Mouse (Mus musculus): Measurements from ENCODE around the gene Msh3. TPM values are rescaled to one million over a fixed set of nuclear protein-coding genes. Genes with fewer than 3 reads are reported as not detected.

The Msh3 gene
- polyA plus RNA-seq, 1 experiment from 2014 or later: 30.9 TPM

GRCm38 (mm10) chr13:92365312-92365711 is 10.5 kb upstream of the Msh3 start:
- WGBS: 71% methylated on average over 4 of the region's 4 CpGs
- Histone ChIP-seq H3K27ac (ENCODE audit: low read length) (no peak overlapping the region), H3K9me3 (ENCODE audit: control insufficient read depth, low read depth, low read length) (no peaks in the 10 kb centered on the region), H3K36me3 (ENCODE audit: control insufficient read depth, insufficient read depth, low read length) (peaks cover 14% of the 10 kb centered on the region; the same call in 1 of the 2 replicates), H3K4me1 (ENCODE audit: control insufficient read depth, insufficient read depth, low read length) (no peaks in the 10 kb centered on the region), H3K27me3 (ENCODE audit: control insufficient read depth, insufficient read depth, low read length) (no peaks in the 10 kb centered on the region), H3K9ac (replicated peaks; ENCODE audit: low read depth, low read length) (no peak overlapping the region), H3K4me3 (ENCODE audit: low read depth, low read length) (no peak overlapping the region), H3K4me2 (replicated peaks; ENCODE audit: low read depth, low read length) (no peak overlapping the region)
- ATAC-seq (ENCODE audit: insufficient number of reproducible peaks, insufficient read depth, low FRiP score, low read depth): no peak

- Histone ChIP-seq H3K36me3 (ENCODE audit: control insufficient read depth, insufficient read depth, low read length) (peaks cover 4% of the 10 kb centered on the region; the same call in 1 of the 2 replicates), H3K9me3 (ENCODE audit: control insufficient read depth, low read depth, low read length) (no peaks in the 10 kb centered on the region), H3K4me3 (ENCODE audit: low read depth, low read length) (no peak overlapping the region), H3K27me3 (ENCODE audit: control insufficient read depth, insufficient read depth, low read length) (no peaks in the 10 kb centered on the region), H3K4me1 (ENCODE audit: control insufficient read depth, insufficient read depth, low read length) (no peaks in the 10 kb centered on the region), H3K9ac (replicated peaks; ENCODE audit: low read depth, low read length) (no peak overlapping the region), H3K4me2 (replicated peaks; ENCODE audit: low read depth, low read length) (no peak overlapping the region), H3K27ac (ENCODE audit: low read length) (no peak overlapping the region)
- WGBS: 76% methylated on average over 2 of the region's 2 CpGs
- ATAC-seq (ENCODE audit: insufficient number of reproducible peaks, insufficient read depth, low FRiP score, low read depth): no peak
Observed at GRCm38 (mm10) chr13:92361609-92362008, 6.8 kb upstream of the Msh3 start.

- WGBS: 52% methylated on average over 2 of the region's 2 CpGs
Observed at GRCm38 (mm10) chr13:92357644-92358043, 2.8 kb upstream of the Msh3 start.

GRCm38 (mm10) chr13:92356376-92356775 is 1.6 kb upstream of the Msh3 start:
- no peak for ATAC-seq (ENCODE audit: insufficient number of reproducible peaks, insufficient read depth, low FRiP score, low read depth)
- H3K4me2 ChIP-seq (replicated peaks; ENCODE audit: low read depth, low read length): peak overlapping the region; percentile 93
- H3K4me1 ChIP-seq (ENCODE audit: control insufficient read depth, insufficient read depth, low read length): 0 out of 2 replicates have a peak, but pooled peaks cover 4% of the 10 kb centered on the region
- H3K27ac ChIP-seq (ENCODE audit: low read length): no peak overlapping the region
- H3K27me3 ChIP-seq (ENCODE audit: control insufficient read depth, insufficient read depth, low read length): no peaks in the 10 kb centered on the region
- H3K9me3 ChIP-seq (ENCODE audit: control insufficient read depth, low read depth, low read length): no peaks in the 10 kb centered on the region
- H3K4me3 ChIP-seq (ENCODE audit: low read depth, low read length): peak overlapping the region; percentile 70
- WGBS: 73% methylated on average over 7 of the region's 7 CpGs
- no peak overlapping the region; the same call in 1 of the 2 replicates for H3K9ac ChIP-seq (replicated peaks; ENCODE audit: low read depth, low read length)
- H3K36me3 ChIP-seq (ENCODE audit: control insufficient read depth, insufficient read depth, low read length): peaks cover 4% of the 10 kb centered on the region; the same call in 1 of the 2 replicates

More at GRCm38 (mm10) chr13:92357644-92358043, 2.8 kb upstream of the Msh3 start:
- H3K27ac ChIP-seq (ENCODE audit: low read length): no peak overlapping the region
- no peaks in the 10 kb centered on the region for H3K9me3 ChIP-seq (ENCODE audit: control insufficient read depth, low read depth, low read length)
- no peak overlapping the region for H3K4me3 ChIP-seq (ENCODE audit: low read depth, low read length)
- no peaks in the 10 kb centered on the region for H3K27me3 ChIP-seq (ENCODE audit: control insufficient read depth, insufficient read depth, low read length)
- H3K4me1 ChIP-seq (ENCODE audit: control insufficient read depth, insufficient read depth, low read length): 0 out of 2 replicates have a peak, but pooled peaks cover 4% of the 10 kb centered on the region
- no peak overlapping the region for H3K4me2 ChIP-seq (replicated peaks; ENCODE audit: low read depth, low read length)
- no peak overlapping the region for H3K9ac ChIP-seq (replicated peaks; ENCODE audit: low read depth, low read length)
- peaks cover 4% of the 10 kb centered on the region; the same call in 1 of the 2 replicates for H3K36me3 ChIP-seq (ENCODE audit: control insufficient read depth, insufficient read depth, low read length)
- ATAC-seq (ENCODE audit: insufficient number of reproducible peaks, insufficient read depth, low FRiP score, low read depth): no peak

- Histone ChIP-seq H3K4me2 (replicated peaks; ENCODE audit: low read depth, low read length) (peak overlapping the region; percentile 93), H3K9me3 (ENCODE audit: control insufficient read depth, low read depth, low read length) (no peaks in the 10 kb centered on the region), H3K27me3 (ENCODE audit: control insufficient read depth, insufficient read depth, low read length) (no peaks in the 10 kb centered on the region), H3K4me1 (ENCODE audit: control insufficient read depth, insufficient read depth, low read length) (0 out of 2 replicates have a peak, but pooled peaks cover 4% of the 10 kb centered on the region), H3K27ac (ENCODE audit: low read length) (0 out of 2 replicates have a peak overlapping the region, but pooled peaks have one; percentile 44), H3K9ac (replicated peaks; ENCODE audit: low read depth, low read length) (peak overlapping the region; percentile 42), H3K4me3 (ENCODE audit: low read depth, low read length) (peak overlapping the region; percentile 70), H3K36me3 (ENCODE audit: control insufficient read depth, insufficient read depth, low read length) (peaks cover 4% of the 10 kb centered on the region; the same call in 1 of the 2 replicates)
- ATAC-seq (ENCODE audit: insufficient number of reproducible peaks, insufficient read depth, low FRiP score, low read depth): peak; percentile 37
- WGBS: under 1% methylated on average over 24 of the region's 24 CpGs
Observed at GRCm38 (mm10) chr13:92355272-92355643, 455 bp upstream of the Msh3 start.

- Histone ChIP-seq H3K9ac (replicated peaks; ENCODE audit: low read depth, low read length) (no peak overlapping the region), H3K4me3 (ENCODE audit: low read depth, low read length) (peak overlapping the region; percentile 70), H3K27ac (ENCODE audit: low read length) (no peak overlapping the region), H3K9me3 (ENCODE audit: control insufficient read depth, low read depth, low read length) (no peaks in the 10 kb centered on the region), H3K27me3 (ENCODE audit: control insufficient read depth, insufficient read depth, low read length) (no peaks in the 10 kb centered on the region), H3K4me2 (replicated peaks; ENCODE audit: low read depth, low read length) (peak overlapping the region; percentile 93), H3K36me3 (ENCODE audit: control insufficient read depth, insufficient read depth, low read length) (peaks cover 4% of the 10 kb centered on the region; the same call in 1 of the 2 replicates), H3K4me1 (ENCODE audit: control insufficient read depth, insufficient read depth, low read length) (0 out of 2 replicates have a peak, but pooled peaks cover 4% of the 10 kb centered on the region)
- no peak for ATAC-seq (ENCODE audit: insufficient number of reproducible peaks, insufficient read depth, low FRiP score, low read depth)
- WGBS: 13% methylated on average over 4 of the region's 4 CpGs
Observed at GRCm38 (mm10) chr13:92353956-92354355, 847 bp downstream of the Msh3 start.

GRCm38 (mm10) chr13:92351100-92351499 is 3.7 kb downstream of the Msh3 start:
- H3K4me2 ChIP-seq (replicated peaks; ENCODE audit: low read depth, low read length): no peak overlapping the region
- no peak overlapping the region for H3K4me3 ChIP-seq (ENCODE audit: low read depth, low read length)
- no peak overlapping the region for H3K27ac ChIP-seq (ENCODE audit: low read length)
- 85% methylated on average over 6 of the region's 6 CpGs for WGBS
- no peak overlapping the region for H3K9ac ChIP-seq (replicated peaks; ENCODE audit: low read depth, low read length)
- no peaks in the 10 kb centered on the region for H3K9me3 ChIP-seq (ENCODE audit: control insufficient read depth, low read depth, low read length)
- H3K27me3 ChIP-seq (ENCODE audit: control insufficient read depth, insufficient read depth, low read length): no peaks in the 10 kb centered on the region
- peaks cover 4% of the 10 kb centered on the region; the same call in 1 of the 2 replicates for H3K36me3 ChIP-seq (ENCODE audit: control insufficient read depth, insufficient read depth, low read length)
- no peak for ATAC-seq (ENCODE audit: insufficient number of reproducible peaks, insufficient read depth, low FRiP score, low read depth)
- H3K4me1 ChIP-seq (ENCODE audit: control insufficient read depth, insufficient read depth, low read length): 0 out of 2 replicates have a peak, but pooled peaks cover under 1% of the 10 kb centered on the region

GRCm38 (mm10) chr13:92346338-92346737 is 8.5 kb downstream of the Msh3 start:
- Histone ChIP-seq H3K4me1 (ENCODE audit: control insufficient read depth, insufficient read depth, low read length) (no peaks in the 10 kb centered on the region), H3K9ac (replicated peaks; ENCODE audit: low read depth, low read length) (no peak overlapping the region), H3K36me3 (ENCODE audit: control insufficient read depth, insufficient read depth, low read length) (peaks cover 11% of the 10 kb centered on the region; the same call in 1 of the 2 replicates), H3K4me2 (replicated peaks; ENCODE audit: low read depth, low read length) (no peak overlapping the region), H3K4me3 (ENCODE audit: low read depth, low read length) (no peak overlapping the region), H3K9me3 (ENCODE audit: control insufficient read depth, low read depth, low read length) (no peaks in the 10 kb centered on the region), H3K27ac (ENCODE audit: low read length) (no peak overlapping the region), H3K27me3 (ENCODE audit: control insufficient read depth, insufficient read depth, low read length) (no peaks in the 10 kb centered on the region)
- ATAC-seq (ENCODE audit: insufficient number of reproducible peaks, insufficient read depth, low FRiP score, low read depth): no peak
- 93% methylated on average over 5 of the region's 5 CpGs for WGBS

- no peaks in the 10 kb centered on the region for H3K4me1 ChIP-seq (ENCODE audit: control insufficient read depth, insufficient read depth, low read length)
- no peak overlapping the region for H3K4me2 ChIP-seq (replicated peaks; ENCODE audit: low read depth, low read length)
- H3K36me3 ChIP-seq (ENCODE audit: control insufficient read depth, insufficient read depth, low read length): peaks cover 11% of the 10 kb centered on the region; the same call in 1 of the 2 replicates
- H3K9me3 ChIP-seq (ENCODE audit: control insufficient read depth, low read depth, low read length): no peaks in the 10 kb centered on the region
- H3K27me3 ChIP-seq (ENCODE audit: control insufficient read depth, insufficient read depth, low read length): no peaks in the 10 kb centered on the region
- H3K27ac ChIP-seq (ENCODE audit: low read length): no peak overlapping the region
- 89% methylated on average over 8 of the region's 8 CpGs for WGBS
- no peak overlapping the region for H3K9ac ChIP-seq (replicated peaks; ENCODE audit: low read depth, low read length)
- H3K4me3 ChIP-seq (ENCODE audit: low read depth, low read length): no peak overlapping the region
- ATAC-seq (ENCODE audit: insufficient number of reproducible peaks, insufficient read depth, low FRiP score, low read depth): no peak
Observed at GRCm38 (mm10) chr13:92344033-92344432, 10.8 kb downstream of the Msh3 start.
